Mouse (Mus musculus) thymus, adult 2 months (tissue): ENCODE measurements around the gene Insyn1. TPM values are rescaled to one million over a fixed set of nuclear protein-coding genes. Genes with fewer than 3 reads are reported as not detected.

Experiments used
- DNase-seq: peaks from one replicate; pipeline ENCODE4 v3.0.0; 2021
- H3K27ac ChIP-seq: fragments of 200-500 bp; 2 replicates; pipeline ENCODE4 v1.5.1; 2012; ENCODE audit warnings: low read length, control low read depth; ENCODE audit not compliant: control insufficient read depth, insufficient read depth
- H3K27me3 ChIP-seq: fragments of 200-500 bp; 2 replicates; pipeline ENCODE4 v1.6.1; 2012; ENCODE audit warnings: mild to moderate bottlenecking, low read length, moderate library complexity, mixed read lengths; ENCODE audit not compliant: control insufficient read depth, insufficient read depth
- H3K36me3 ChIP-seq: fragments of 200-500 bp; 2 replicates; pipeline ENCODE4 v1.6.1; 2012; ENCODE audit warnings: mild to moderate bottlenecking, low read length, moderate library complexity; ENCODE audit not compliant: control insufficient read depth, insufficient read depth
- H3K4me1 ChIP-seq: fragments of 200-500 bp; replicated peaks from 2 replicates; pipeline ENCODE4 v1.6.1; 2012; ENCODE audit warnings: low read length; ENCODE audit not compliant: control insufficient read depth, insufficient read depth
- H3K4me3 ChIP-seq: fragments of 200-500 bp; 2 replicates; pipeline ENCODE4 v1.5.1; 2012; ENCODE audit warnings: mild to moderate bottlenecking, low read length, control low read depth, moderate library complexity; ENCODE audit not compliant: control insufficient read depth, insufficient read depth
- CTCF ChIP-seq: fragments of 200-500 bp; IDR thresholded peaks from 2 replicates; pipeline ENCODE4 v1.5.1; 2012; ENCODE audit warnings: mild to moderate bottlenecking, control low read depth, low read length, moderate library complexity, borderline replicate concordance; ENCODE audit not compliant: control insufficient read depth, poor library complexity, insufficient read depth; ENCODE audit errors: extremely low read depth
- POLR2A ChIP-seq: fragments of 200-500 bp; IDR thresholded peaks from 2 replicates; pipeline ENCODE4 v1.6.1; 2012; ENCODE audit warnings: mild to moderate bottlenecking, low read length, control low read depth, moderate library complexity; ENCODE audit not compliant: control insufficient read depth, poor library complexity, insufficient read depth; ENCODE audit errors: extremely low read depth
- WGBS: fragments of 180-500 bp; shearing (Covaris S2); methylation state at CpG from one replicate; pipeline ENCODE4 v1.1.7; 2018; 5-methylcytosine and 5-hydroxymethylcytosine counted together
- polyA plus RNA-seq: library from polyadenylated mRNA; depleted of rRNA; stranded (reverse); fragments of >200 nt; gene quantifications from 2 replicates; pipeline ENCODE4 v1.2.3, GENCODE M21; 2012

The Insyn1 gene
- polyA plus RNA-seq, 1 experiment = 4.9 TPM

DNA sequence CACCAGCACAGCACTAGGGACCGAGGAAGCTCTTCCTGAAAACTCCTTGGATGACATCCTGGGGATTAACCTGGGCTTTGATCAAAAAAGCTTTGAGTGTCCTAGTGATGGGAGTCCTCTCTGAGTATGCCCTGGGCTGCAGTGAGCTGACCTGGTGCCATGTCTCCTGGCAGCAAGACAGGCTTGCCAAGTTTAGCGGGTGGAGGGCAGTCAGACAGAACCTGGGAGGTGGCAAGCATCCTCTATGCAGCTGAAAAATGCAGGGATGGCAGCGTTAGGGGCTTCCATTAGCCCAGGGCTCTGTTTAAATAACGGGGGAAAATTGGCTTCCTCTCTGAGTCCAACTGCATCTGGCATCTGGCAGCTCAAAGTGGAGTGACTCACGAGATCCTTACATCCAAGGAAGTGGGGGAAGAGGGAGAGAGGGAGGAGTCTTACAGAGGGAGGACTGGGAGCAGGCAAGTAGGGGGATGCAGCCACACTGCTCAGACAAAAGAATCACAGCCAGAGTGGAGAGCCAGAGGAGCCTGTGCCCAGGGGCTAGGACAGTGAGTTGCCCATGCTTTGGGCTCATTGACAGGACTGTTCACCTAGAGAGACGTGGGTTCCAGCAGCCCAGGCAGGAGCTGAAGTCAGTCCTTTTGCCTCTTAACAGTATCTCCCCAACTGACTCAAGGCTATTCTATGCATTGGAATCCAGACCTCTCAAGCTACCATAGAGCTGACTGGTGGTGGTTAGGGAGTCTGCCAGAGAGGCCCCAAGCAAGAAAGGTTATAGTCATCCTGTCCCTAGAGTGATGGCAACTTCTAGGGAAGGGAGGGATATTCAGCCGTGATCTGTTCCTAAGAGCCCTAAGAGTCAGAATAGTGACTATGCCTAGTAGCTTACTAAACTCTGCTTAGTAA lies 46.0 kb upstream of the Insyn1 start:
- TF ChIP-seq CTCF = no peak
- TF ChIP-seq POLR2A = no peak
- no peaks in the 10 kb centered on the region for H3K36me3 ChIP-seq
- DNase-seq = no peak
- 47% methylated on average over 7 of the region's 7 CpGs for WGBS
- no peaks in the 10 kb centered on the region for H3K4me1 ChIP-seq
- H3K27me3 ChIP-seq = no peaks in the 10 kb centered on the region
- no peak overlapping the region for H3K27ac ChIP-seq
- no peak overlapping the region for H3K4me3 ChIP-seq

DNA sequence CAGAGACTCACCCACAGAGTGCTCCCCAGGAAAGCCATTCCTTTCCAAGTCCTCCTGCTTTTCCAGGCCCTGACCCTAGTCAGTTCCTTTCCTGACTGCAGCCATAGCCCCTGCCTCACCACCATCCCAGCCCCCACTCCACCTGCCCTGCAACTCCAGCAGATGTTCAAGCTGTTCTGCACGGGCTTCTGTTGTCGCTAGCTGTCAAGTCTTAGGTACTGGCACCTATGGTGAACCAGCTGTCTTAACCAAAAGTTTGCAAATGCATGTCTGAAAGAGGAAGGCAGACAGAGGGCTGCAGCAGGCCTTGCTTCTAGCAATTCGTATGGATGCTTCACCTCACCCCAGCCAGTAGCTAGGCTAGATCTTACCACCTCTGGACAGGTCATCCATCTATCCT lies 45.3 kb upstream of the Insyn1 start:
- no peaks in the 10 kb centered on the region for H3K36me3 ChIP-seq
- no peaks in the 10 kb centered on the region for H3K4me1 ChIP-seq
- DNase-seq = no peak
- TF ChIP-seq POLR2A (no peak), CTCF (no peak)
- H3K27me3 ChIP-seq = no peaks in the 10 kb centered on the region
- H3K4me3 ChIP-seq = no peak overlapping the region
- no peak overlapping the region for H3K27ac ChIP-seq
- 90% methylated on average over 3 of the region's 3 CpGs for WGBS

DNA sequence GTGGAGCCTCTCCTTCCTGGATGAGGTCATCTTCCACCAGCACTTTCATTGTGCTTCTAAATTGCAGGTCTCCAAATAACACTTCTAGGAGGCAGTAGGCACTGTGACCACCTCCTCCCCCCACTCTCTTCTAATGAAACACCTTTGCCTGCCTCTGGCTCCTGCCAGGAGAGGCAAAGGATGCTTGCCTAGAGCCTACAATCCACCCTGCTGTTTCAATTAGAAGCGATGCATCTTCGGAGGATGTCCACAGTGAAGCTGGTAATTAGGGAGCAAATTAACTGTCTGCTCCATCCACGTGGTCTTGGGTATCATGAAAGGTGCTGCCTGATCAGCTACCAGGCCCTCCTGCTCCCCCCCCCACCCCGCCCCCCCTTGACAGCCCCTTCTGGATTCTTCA lies 41.6 kb upstream of the Insyn1 start:
- no peak for TF ChIP-seq CTCF
- TF ChIP-seq POLR2A = no peak
- no peaks in the 10 kb centered on the region for H3K27me3 ChIP-seq
- no peak overlapping the region for H3K4me3 ChIP-seq
- DNase-seq = no peak
- H3K36me3 ChIP-seq = no peaks in the 10 kb centered on the region
- 81% methylated on average over 4 of the region's 4 CpGs for WGBS
- H3K27ac ChIP-seq = no peak overlapping the region
- no peaks in the 10 kb centered on the region for H3K4me1 ChIP-seq

DNA sequence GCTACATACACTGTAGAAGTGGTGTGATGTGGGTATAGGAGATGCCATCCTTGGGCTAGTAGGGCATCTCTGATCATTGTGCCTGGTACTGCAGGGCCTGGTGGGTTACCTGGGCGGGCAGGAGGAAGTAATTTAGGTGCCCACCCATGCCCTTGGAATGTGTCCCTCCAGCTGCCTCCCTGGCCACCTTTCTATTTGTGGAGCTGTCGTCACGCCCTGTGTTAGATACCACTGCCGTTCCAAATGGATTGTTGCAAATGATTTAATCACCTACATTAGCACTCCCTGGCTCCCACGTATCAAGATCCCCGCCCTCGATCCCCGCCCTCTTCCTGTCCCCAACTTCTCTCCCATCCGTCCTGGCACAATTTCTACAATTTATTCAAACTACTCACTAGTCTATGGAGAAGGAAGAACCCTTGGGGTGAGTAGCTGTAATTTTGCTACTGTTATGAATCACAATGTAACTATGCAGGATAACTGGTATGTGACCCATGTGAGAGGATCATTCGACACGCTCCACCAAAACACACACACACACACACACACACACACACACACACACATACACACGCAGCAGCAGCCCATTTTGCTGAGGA lies 40.3 kb upstream of the Insyn1 start:
- Histone ChIP-seq H3K4me1 (no peaks in the 10 kb centered on the region), H3K27ac (no peak overlapping the region), H3K36me3 (no peaks in the 10 kb centered on the region), H3K4me3 (no peak overlapping the region), H3K27me3 (no peaks in the 10 kb centered on the region)
- TF ChIP-seq CTCF (no peak), POLR2A (no peak)
- no peak for DNase-seq
- 87% methylated on average over 12 of the region's 12 CpGs for WGBS

DNA sequence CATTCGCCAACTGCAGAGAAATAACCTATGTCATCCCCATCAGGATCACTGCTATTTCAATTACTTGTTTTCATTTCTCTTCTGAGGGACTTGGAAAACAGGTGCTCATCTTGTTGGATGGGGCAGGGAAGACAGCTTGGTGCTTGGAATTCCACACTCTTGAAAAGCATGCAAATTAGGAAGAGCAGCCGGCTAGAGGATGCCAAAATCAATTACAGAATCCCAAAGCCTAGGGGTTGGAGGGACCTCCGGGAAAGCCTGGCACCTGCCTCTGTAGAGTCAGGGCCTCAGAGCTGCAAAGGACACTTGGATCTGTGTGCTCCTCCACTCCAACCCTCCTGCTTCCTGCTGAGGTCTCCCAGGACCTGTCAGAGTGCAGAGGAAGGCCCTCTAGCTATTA lies 38.9 kb upstream of the Insyn1 start:
- TF ChIP-seq POLR2A = no peak
- TF ChIP-seq CTCF = no peak
- Histone ChIP-seq H3K27ac (no peak overlapping the region), H3K27me3 (no peaks in the 10 kb centered on the region), H3K4me3 (no peak overlapping the region), H3K4me1 (no peaks in the 10 kb centered on the region), H3K36me3 (no peaks in the 10 kb centered on the region)
- DNase-seq = no peak
- 92% methylated on average over 3 of the region's 3 CpGs for WGBS

DNA sequence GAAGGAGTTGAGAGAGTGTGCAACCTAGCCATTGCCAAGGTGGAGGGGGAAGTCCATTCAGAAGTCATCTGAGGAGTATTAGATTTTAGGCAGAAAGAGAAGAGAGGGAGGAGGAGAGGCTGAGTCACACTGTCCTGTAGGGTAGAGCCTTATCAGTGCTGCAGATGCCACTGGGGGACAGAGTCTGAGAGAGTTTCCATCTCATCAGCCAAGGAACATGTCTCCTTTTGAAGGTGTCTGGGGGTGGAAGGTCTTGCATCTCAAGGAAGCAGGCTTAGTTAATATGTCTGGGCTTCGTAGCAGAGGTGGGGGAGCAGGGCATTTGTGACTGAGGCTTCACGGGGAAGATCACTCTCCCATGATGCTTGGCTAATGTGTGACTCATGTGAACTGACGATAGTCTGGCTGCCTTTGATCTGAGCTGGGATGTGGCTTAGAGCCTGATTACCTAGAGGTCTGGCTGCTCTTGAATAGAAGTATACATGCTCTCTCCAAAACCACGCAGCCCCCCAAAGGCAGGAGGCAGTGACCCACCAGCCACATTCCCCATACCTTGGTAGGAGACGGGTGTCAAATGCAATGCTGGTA lies 34.5 kb upstream of the Insyn1 start:
- H3K36me3 ChIP-seq = no peaks in the 10 kb centered on the region
- TF ChIP-seq POLR2A = no peak
- TF ChIP-seq CTCF = no peak
- H3K27me3 ChIP-seq = no peaks in the 10 kb centered on the region
- H3K27ac ChIP-seq = no peak overlapping the region
- DNase-seq = no peak
- no peak overlapping the region for H3K4me3 ChIP-seq
- 81% methylated on average over 5 of the region's 5 CpGs for WGBS
- H3K4me1 ChIP-seq = no peaks in the 10 kb centered on the region
